Mouse (Mus musculus): ENCODE measurements around the gene Rnf4.

GRCm38 (mm10) chr5:34336775-34337450 lies 824 bp downstream of the Rnf4 start:
- TF ChIP-seq GATA1 (IDR thresholded peaks at IDR 0.05; ENCODE audit: borderline replicate concordance, low read length) (no peak), FLI1 (IDR thresholded peaks at IDR 0.05; ENCODE audit: low read length) (no peak)

Measured in megakaryocyte, embryonic 14.5 days (primary cell).